1 mouse cellular context compared by ENCODE assay signal in genomic region chr11:96880296-96880695, GRCm38 (mm10).
TF ChIP-seq lines count a peak whose summit lies in the region.

No protein-coding gene starts in this region.

TF ChIP-seq in myocyte, 11 proteins besides CTCF, POLR2A, EP300 and RAD21:
- no peak for TF ChIP-seq E2F4 (IDR thresholded peaks at IDR 0.05; ENCODE audit: insufficient read depth)
- no peak for TF ChIP-seq MYOD1 (IDR thresholded peaks at IDR 0.05; ENCODE audit: control insufficient read depth in 1 of 3, insufficient read length in 2 of 3, low read depth in 2 of 3)
- TF ChIP-seq TCF3 (IDR thresholded peaks at IDR 0.05; ENCODE audit: insufficient read length, low read depth) = no peak
- TF ChIP-seq TCF12 (IDR thresholded peaks at IDR 0.05; ENCODE audit: insufficient read depth, poor library complexity, severe bottlenecking) = no peak
- TF ChIP-seq POLR2AphosphoS2 (IDR thresholded peaks at IDR 0.05; ENCODE audit: insufficient read length, low read depth) = no peak
- TF ChIP-seq USF1 (IDR thresholded peaks at IDR 0.05; ENCODE audit: low read depth) = peak; percentile 33
